Mouse (Mus musculus): Measurements from ENCODE around the gene Sys1.

- no peak for TF ChIP-seq GATA1 (IDR thresholded peaks at IDR 0.05; ENCODE audit: borderline replicate concordance, low read length)
- no peak for TF ChIP-seq FLI1 (IDR thresholded peaks at IDR 0.05; ENCODE audit: low read length)
These were observed 65.5 kb downstream of the Sys1 start for GRCm38 (mm10) chr2:164522280-164522679.
